Mouse (Mus musculus): ENCODE measurements around the gene Ap2b1. TPM values are rescaled to one million over a fixed set of nuclear protein-coding genes. Genes with fewer than 3 reads are reported as not detected.

The Ap2b1 gene
- polyA plus RNA-seq, 1 experiment from 2014 or later, result 59.8 TPM

- Histone ChIP-seq H3K36me3 (ENCODE audit: control insufficient read depth, insufficient read depth, low read length) (no peaks in the 10 kb centered on the region), H3K9ac (ENCODE audit: low read length) (no peak overlapping the region), H3K27ac (ENCODE audit: low read length) (no peak overlapping the region), H3K27me3 (ENCODE audit: control insufficient read depth, insufficient read depth, low read depth, low read length) (no peaks in the 10 kb centered on the region), H3K4me1 (replicated peaks; ENCODE audit: control insufficient read depth, insufficient read depth, low read length) (peaks cover 3% of the 10 kb centered on the region; the same call in 1 of the 2 replicates), H3K4me2 (ENCODE audit: low read depth, low read length) (no peak overlapping the region), H3K4me3 (ENCODE audit: low read length) (no peak overlapping the region), H3K9me3 (ENCODE audit: control insufficient read depth, low read length) (no peaks in the 10 kb centered on the region)
- WGBS, result 79% methylated on average over 4 of the region's 4 CpGs
- no peak for ATAC-seq (ENCODE audit: low read depth)
These were observed 19.8 kb upstream of the Ap2b1 start for GRCm38 (mm10) chr11:83279024-83279423.

GRCm38 (mm10) chr11:83279691-83280090 is 19.1 kb upstream of the Ap2b1 start:
- Histone ChIP-seq H3K9ac (ENCODE audit: low read length) (no peak overlapping the region), H3K4me2 (ENCODE audit: low read depth, low read length) (no peak overlapping the region), H3K4me1 (replicated peaks; ENCODE audit: control insufficient read depth, insufficient read depth, low read length) (peaks cover 3% of the 10 kb centered on the region; the same call in 1 of the 2 replicates), H3K27ac (ENCODE audit: low read length) (no peak overlapping the region), H3K4me3 (ENCODE audit: low read length) (no peak overlapping the region), H3K9me3 (ENCODE audit: control insufficient read depth, low read length) (no peaks in the 10 kb centered on the region), H3K27me3 (ENCODE audit: control insufficient read depth, insufficient read depth, low read depth, low read length) (no peaks in the 10 kb centered on the region), H3K36me3 (ENCODE audit: control insufficient read depth, insufficient read depth, low read length) (no peaks in the 10 kb centered on the region)
- no peak for ATAC-seq (ENCODE audit: low read depth)
- 66% methylated on average over 6 of the region's 6 CpGs for WGBS

GRCm38 (mm10) chr11:83282084-83282483 is 16.7 kb upstream of the Ap2b1 start:
- no peaks in the 10 kb centered on the region for H3K27me3 ChIP-seq (ENCODE audit: control insufficient read depth, insufficient read depth, low read depth, low read length)
- no peaks in the 10 kb centered on the region for H3K4me1 ChIP-seq (replicated peaks; ENCODE audit: control insufficient read depth, insufficient read depth, low read length)
- H3K4me3 ChIP-seq (ENCODE audit: low read length), result no peak overlapping the region
- no peak overlapping the region for H3K9ac ChIP-seq (ENCODE audit: low read length)
- H3K9me3 ChIP-seq (ENCODE audit: control insufficient read depth, low read length), result no peaks in the 10 kb centered on the region
- H3K36me3 ChIP-seq (ENCODE audit: control insufficient read depth, insufficient read depth, low read length), result no peaks in the 10 kb centered on the region
- ATAC-seq (ENCODE audit: low read depth), result no peak
- 54% methylated on average over 2 of the region's 2 CpGs for WGBS
- H3K4me2 ChIP-seq (ENCODE audit: low read depth, low read length), result no peak overlapping the region
- no peak overlapping the region for H3K27ac ChIP-seq (ENCODE audit: low read length)

GRCm38 (mm10) chr11:83285627-83286026 is 13.2 kb upstream of the Ap2b1 start:
- Histone ChIP-seq H3K4me3 (ENCODE audit: low read length) (no peak overlapping the region), H3K27me3 (ENCODE audit: control insufficient read depth, insufficient read depth, low read depth, low read length) (no peaks in the 10 kb centered on the region)
- WGBS, result 82% methylated on average over 4 of the region's 4 CpGs

GRCm38 (mm10) chr11:83286566-83286965 is 12.3 kb upstream of the Ap2b1 start, which contains the start of gene Slfn14:
Gene Slfn14 (minus strand): TSS chr11:83286726.
- Histone ChIP-seq H3K27me3 (ENCODE audit: control insufficient read depth, insufficient read depth, low read depth, low read length) (no peaks in the 10 kb centered on the region), H3K9me3 (ENCODE audit: control insufficient read depth, low read length) (no peaks in the 10 kb centered on the region), H3K4me3 (ENCODE audit: low read length) (no peak within 1 kb of the TSS), H3K27ac (ENCODE audit: low read length) (no peak within 1 kb of the TSS), H3K4me2 (ENCODE audit: low read depth, low read length) (no peak within 1 kb of the TSS), H3K36me3 (ENCODE audit: control insufficient read depth, insufficient read depth, low read length) (no peaks in the 10 kb centered on the region), H3K9ac (ENCODE audit: low read length) (no peak within 1 kb of the TSS), H3K4me1 (replicated peaks; ENCODE audit: control insufficient read depth, insufficient read depth, low read length) (peaks cover 3% of the 10 kb centered on the region; the same call in 1 of the 2 replicates)
- 68% methylated on average over 1 of the region's 1 CpGs for WGBS
- ATAC-seq (ENCODE audit: low read depth), result no peak

More at GRCm38 (mm10) chr11:83285627-83286026, 13.2 kb upstream of the Ap2b1 start:
- H3K36me3 ChIP-seq (ENCODE audit: control insufficient read depth, insufficient read depth, low read length), result no peaks in the 10 kb centered on the region
- H3K4me2 ChIP-seq (ENCODE audit: low read depth, low read length), result no peak overlapping the region
- H3K4me1 ChIP-seq (replicated peaks; ENCODE audit: control insufficient read depth, insufficient read depth, low read length), result no peaks in the 10 kb centered on the region
- ATAC-seq (ENCODE audit: low read depth), result no peak
- H3K27ac ChIP-seq (ENCODE audit: low read length), result no peak overlapping the region
- no peaks in the 10 kb centered on the region for H3K9me3 ChIP-seq (ENCODE audit: control insufficient read depth, low read length)
- H3K9ac ChIP-seq (ENCODE audit: low read length), result no peak overlapping the region

- Histone ChIP-seq H3K4me1 (replicated peaks; ENCODE audit: control insufficient read depth, insufficient read depth, low read length) (peaks cover 13% of the 10 kb centered on the region), H3K4me3 (ENCODE audit: low read length) (no peak overlapping the region), H3K4me2 (ENCODE audit: low read depth, low read length) (no peak overlapping the region), H3K27me3 (ENCODE audit: control insufficient read depth, insufficient read depth, low read depth, low read length) (no peaks in the 10 kb centered on the region), H3K36me3 (ENCODE audit: control insufficient read depth, insufficient read depth, low read length) (no peaks in the 10 kb centered on the region), H3K9me3 (ENCODE audit: control insufficient read depth, low read length) (no peaks in the 10 kb centered on the region), H3K27ac (ENCODE audit: low read length) (no peak overlapping the region), H3K9ac (ENCODE audit: low read length) (no peak overlapping the region)
- no peak for ATAC-seq (ENCODE audit: low read depth)
- WGBS, result 85% methylated on average over 5 of the region's 5 CpGs
These were observed 9.8 kb upstream of the Ap2b1 start for GRCm38 (mm10) chr11:83289036-83289435.

- ATAC-seq (ENCODE audit: low read depth), result no peak
- no peak overlapping the region for H3K9ac ChIP-seq (ENCODE audit: low read length)
- peaks cover 13% of the 10 kb centered on the region for H3K4me1 ChIP-seq (replicated peaks; ENCODE audit: control insufficient read depth, insufficient read depth, low read length)
- WGBS, result 78% methylated on average over 2 of the region's 2 CpGs
- no peaks in the 10 kb centered on the region for H3K9me3 ChIP-seq (ENCODE audit: control insufficient read depth, low read length)
- H3K4me3 ChIP-seq (ENCODE audit: low read length), result no peak overlapping the region
- H3K4me2 ChIP-seq (ENCODE audit: low read depth, low read length), result no peak overlapping the region
- H3K27ac ChIP-seq (ENCODE audit: low read length), result no peak overlapping the region
- no peaks in the 10 kb centered on the region for H3K36me3 ChIP-seq (ENCODE audit: control insufficient read depth, insufficient read depth, low read length)
- no peaks in the 10 kb centered on the region for H3K27me3 ChIP-seq (ENCODE audit: control insufficient read depth, insufficient read depth, low read depth, low read length)
These were observed 9.2 kb upstream of the Ap2b1 start for GRCm38 (mm10) chr11:83289633-83290032.

GRCm38 (mm10) chr11:83291375-83292250 is 7.2 kb upstream of the Ap2b1 start:
- H3K27ac ChIP-seq (ENCODE audit: low read length), result peak overlapping the region; percentile 72
- no peaks in the 10 kb centered on the region for H3K9me3 ChIP-seq (ENCODE audit: control insufficient read depth, low read length)
- peak; percentile 100 for ATAC-seq (ENCODE audit: low read depth)
- H3K36me3 ChIP-seq (ENCODE audit: control insufficient read depth, insufficient read depth, low read length), result peaks cover 7% of the 10 kb centered on the region; the same call in 1 of the 2 replicates
- WGBS, result under 1% methylated on average over 36 of the region's 38 CpGs
- peak overlapping the region; percentile 59 for H3K4me3 ChIP-seq (ENCODE audit: low read length)
- H3K9ac ChIP-seq (ENCODE audit: low read length), result peak overlapping the region; percentile 79
- no peaks in the 10 kb centered on the region for H3K27me3 ChIP-seq (ENCODE audit: control insufficient read depth, insufficient read depth, low read depth, low read length)
- peaks cover 13% of the 10 kb centered on the region for H3K4me1 ChIP-seq (replicated peaks; ENCODE audit: control insufficient read depth, insufficient read depth, low read length)
- peak overlapping the region; percentile 73 for H3K4me2 ChIP-seq (ENCODE audit: low read depth, low read length)

GRCm38 (mm10) chr11:83292251-83292587 is 6.6 kb upstream of the Ap2b1 start:
- under 1% methylated on average over 5 of the region's 5 CpGs for whole genome bisulfite sequencing
- peak overlapping the region; percentile 59 for H3K4me3 ChIP-seq (ENCODE audit: low read length)
- ATAC-seq (ENCODE audit: low read depth), result no peak

More at GRCm38 (mm10) chr11:83292251-83292587, 6.6 kb upstream of the Ap2b1 start:
- Histone ChIP-seq H3K4me1 (replicated peaks; ENCODE audit: control insufficient read depth, insufficient read depth, low read length) (peaks cover 13% of the 10 kb centered on the region), H3K9ac (ENCODE audit: low read length) (peak overlapping the region; percentile 76), H3K4me2 (ENCODE audit: low read depth, low read length) (peak overlapping the region; percentile 56), H3K36me3 (ENCODE audit: control insufficient read depth, insufficient read depth, low read length) (peaks cover 7% of the 10 kb centered on the region; the same call in 1 of the 2 replicates), H3K27me3 (ENCODE audit: control insufficient read depth, insufficient read depth, low read depth, low read length) (no peaks in the 10 kb centered on the region), H3K27ac (ENCODE audit: low read length) (no peak overlapping the region), H3K9me3 (ENCODE audit: control insufficient read depth, low read length) (no peaks in the 10 kb centered on the region)

Measured in lung, embryonic 16.5 days (tissue).